Mouse (Mus musculus) adipose tissue, adult 10 weeks (tissue): ENCODE results near the gene Olfr557. TPM values are rescaled to one million over a fixed set of nuclear protein-coding genes. Genes with fewer than 3 reads are reported as not detected.

Experiments
- polyA plus RNA-seq: library from polyadenylated mRNA; stranded (reverse); fragments of 350-450 nt; fragmentation: Illumina TruSeq; extraction: RNeasy Lipid Tissue Mini Kit (QIAGEN cat#74804); gene quantifications from one replicate; pipeline ENCODE4 v1.2.3, GENCODE M21; 2014; ENCODE audit warnings: low read depth, low replicate concordance

The Olfr557 gene
- not detected for polyA plus RNA-seq

DNA sequence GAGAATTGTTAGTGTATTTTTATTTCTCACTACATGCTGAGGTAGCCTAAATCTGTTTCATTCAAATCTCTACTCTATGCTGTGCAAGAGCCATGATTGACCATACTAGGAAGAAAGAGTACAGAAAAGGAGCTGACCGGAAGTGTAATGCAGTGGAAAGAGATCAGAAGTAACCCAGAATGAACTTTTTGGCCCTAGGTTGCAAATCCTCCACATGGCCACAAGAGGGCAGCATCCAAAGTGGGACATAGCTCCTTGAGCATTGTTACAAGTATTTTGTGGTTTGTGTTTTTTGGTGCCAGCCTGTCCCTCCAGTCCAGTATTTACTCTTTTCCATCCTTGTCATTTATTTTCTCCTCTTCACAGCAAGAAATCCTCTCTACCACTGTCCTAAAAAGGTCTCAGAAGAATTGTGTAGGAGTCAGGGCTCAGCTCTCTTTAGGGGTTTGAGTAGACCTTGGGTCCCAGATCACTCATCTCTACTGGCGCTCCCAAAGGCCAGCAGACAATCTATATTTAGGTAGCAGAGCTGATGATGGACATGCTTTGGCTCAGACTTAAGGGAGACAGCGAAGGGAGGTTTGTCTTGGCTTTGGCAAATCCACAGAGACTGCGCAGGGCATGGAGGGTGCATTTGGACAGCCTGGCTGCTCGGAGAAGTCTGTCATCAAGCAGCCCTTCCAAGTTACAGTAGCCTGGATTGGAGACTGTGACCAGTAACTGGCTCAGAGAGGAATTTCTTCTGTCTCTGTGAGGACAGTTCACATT, at the start of gene Olfr557:
Gene Olfr557 (plus strand): TSS at position 553 of the 768 bp plus-strand sequence.

DNA sequence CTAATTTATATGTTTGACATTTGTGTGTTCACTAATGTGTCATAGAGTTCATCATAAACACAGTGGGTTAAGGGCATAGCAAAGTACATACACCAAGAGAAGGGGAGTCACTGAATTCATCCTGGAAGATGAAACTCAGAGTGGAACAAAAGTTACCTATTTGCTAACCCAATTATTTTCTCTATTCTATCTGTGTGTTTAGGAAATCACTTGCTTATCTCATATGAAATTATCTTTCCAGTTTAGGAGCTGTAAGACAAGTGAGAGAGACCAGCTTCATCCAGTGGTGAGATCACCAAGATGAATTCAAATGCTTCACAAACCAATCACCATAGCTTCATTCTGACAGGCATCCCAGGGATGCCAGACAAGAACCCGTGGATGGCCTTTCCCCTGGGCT, 37.2 kb upstream of the Olfr557 start, which contains the start of gene Olfr555:
Gene Olfr555 (plus strand): TSS at position 301 of the 400 bp plus-strand sequence.

DNA sequence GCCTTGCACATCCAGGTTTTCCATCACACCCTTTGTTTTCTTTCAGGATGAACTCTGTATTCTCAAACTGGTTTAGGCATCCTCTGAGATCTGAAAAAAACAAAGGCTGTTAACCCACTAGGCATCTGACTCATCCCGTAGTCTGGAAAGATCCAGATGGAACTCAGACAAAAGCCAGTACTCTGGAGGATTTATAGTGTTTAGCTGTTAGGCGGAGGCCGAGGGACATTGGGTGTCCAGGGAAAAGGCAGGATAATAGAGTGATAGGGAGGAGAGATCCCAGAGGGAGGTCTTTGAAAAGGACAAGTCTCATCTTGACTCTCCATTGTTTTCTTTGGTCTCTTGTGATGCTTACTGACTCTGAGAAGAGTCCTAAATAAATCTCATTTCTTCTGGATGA, 31.1 kb upstream of the Olfr557 start, which contains the start of gene Olfr556:
Gene Olfr556 (plus strand): TSS at position 301 of the 400 bp plus-strand sequence.

DNA sequence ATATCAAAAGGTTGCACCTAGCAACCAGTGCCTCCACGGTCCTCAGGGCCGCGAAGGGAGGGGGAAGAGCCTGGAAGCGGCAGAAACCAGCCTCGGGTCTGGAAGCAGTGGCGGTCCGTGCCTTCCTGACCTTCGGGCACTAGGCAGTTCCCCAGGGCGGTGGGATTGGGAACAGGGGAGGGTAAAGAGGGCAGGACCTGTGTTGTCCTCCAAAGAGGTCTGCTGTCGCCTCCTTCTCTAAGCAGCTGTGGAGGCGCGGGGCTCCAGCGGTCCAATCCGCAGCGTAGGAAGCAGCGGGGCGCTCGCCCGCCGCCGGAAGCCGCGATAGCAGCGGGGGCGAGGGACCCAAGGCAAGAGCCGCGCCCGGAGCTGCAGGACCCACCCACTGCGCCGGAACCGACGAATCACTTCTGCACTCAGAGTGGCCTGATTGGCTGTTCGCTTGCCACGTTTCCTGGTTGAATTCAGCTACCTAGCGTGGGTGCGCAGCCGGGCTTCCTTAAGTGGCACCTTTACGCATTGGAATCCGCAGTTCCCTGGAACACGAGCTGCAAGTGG, 8.7 kb upstream of the Olfr557 start, which contains the start of gene Trim68:
Gene Trim68 (minus strand): TSS at position 384 of the 558 bp plus-strand sequence.

DNA sequence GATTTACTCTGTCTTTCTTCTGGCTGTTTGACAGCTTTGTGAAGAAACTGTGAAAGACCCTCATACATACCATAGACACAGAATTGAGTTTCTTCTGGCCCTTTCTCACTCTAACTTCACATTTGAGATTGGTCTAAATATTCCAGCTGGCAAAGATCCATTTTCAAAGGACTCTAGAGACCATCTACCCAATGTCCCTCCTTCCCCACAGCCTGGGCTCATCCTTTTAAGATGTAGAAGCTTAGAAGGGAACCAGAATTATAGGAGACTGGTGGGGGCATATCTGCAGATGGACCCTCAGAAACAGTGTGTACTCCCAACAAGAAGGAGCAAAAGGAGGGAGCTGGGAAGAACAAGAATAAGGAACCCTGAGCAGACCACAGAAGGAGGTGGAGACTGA, 6.2 kb downstream of the Olfr557 start, which contains the start of gene Olfr558:
Gene Olfr558 (plus strand): TSS at position 301 of the 400 bp plus-strand sequence.

DNA sequence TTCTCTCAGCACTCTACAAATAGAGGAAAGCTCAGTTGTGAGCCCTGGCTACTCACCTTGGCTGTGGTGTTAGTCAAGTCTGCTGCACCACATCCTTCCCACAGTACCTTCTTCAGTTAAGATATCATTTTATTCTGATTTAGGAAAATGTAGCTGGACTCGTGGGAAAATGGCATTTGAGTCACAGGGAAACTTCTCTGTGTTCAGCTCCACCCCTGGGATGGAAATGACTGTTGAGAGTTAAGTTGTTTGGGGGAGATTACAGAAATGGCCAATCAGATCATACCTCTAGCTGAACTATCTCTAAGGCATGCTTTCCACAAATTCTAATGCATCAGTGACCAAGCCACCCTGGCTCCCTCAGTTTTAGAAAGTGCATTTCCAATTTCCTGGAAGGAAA, 23.3 kb downstream of the Olfr557 start, which contains the start of gene Olfr33:
Gene Olfr33 (minus strand): TSS at position 101 of the 400 bp plus-strand sequence.

DNA sequence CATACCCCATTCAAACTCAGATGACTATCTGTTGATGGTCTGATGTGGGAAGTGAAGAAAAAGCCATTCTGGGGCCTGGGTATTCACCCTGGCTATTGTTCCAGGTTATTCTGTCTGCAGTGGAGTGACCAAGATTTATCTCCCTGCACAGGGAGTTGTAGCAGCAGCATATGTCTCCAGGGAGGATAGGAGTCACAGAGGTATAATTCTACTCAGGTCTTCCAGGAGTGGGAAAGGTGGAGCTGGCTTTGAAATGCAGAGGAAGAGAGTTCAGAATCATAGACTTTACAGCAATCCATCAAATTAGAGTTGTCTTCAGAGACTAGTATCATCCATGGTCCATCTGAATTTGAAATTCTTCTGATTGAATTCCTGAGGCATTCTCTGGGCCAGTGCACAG, 31.7 kb downstream of the Olfr557 start, which contains the start of gene Olfr559:
Gene Olfr559 (minus strand): TSS at position 101 of the 400 bp plus-strand sequence.

Other genes with a start within 250 kb of the Olfr557 start
- gene Olfr543, start 214.2 kb upstream of the Olfr557 start, polyA plus RNA-seq: 0.56 TPM
- not detected for gene Olfr544, start 207.6 kb upstream of the Olfr557 start, polyA plus RNA-seq
- not detected for gene Olfr545, start 196.3 kb upstream of the Olfr557 start, polyA plus RNA-seq
- gene Olfr547, start 161.2 kb upstream of the Olfr557 start, polyA plus RNA-seq: not detected
- not detected for gene Olfr548-ps1, start 155.0 kb upstream of the Olfr557 start, polyA plus RNA-seq
- not detected for gene Olfr549, start 146.0 kb upstream of the Olfr557 start, polyA plus RNA-seq
- gene Trim21, start 130.4 kb upstream of the Olfr557 start, polyA plus RNA-seq: 11.5 TPM
- not detected for gene Olfr550, start 124.5 kb upstream of the Olfr557 start, polyA plus RNA-seq
- not detected for gene Olfr551, start 104.0 kb upstream of the Olfr557 start, polyA plus RNA-seq
- not detected for gene Olfr552, start 98.1 kb upstream of the Olfr557 start, polyA plus RNA-seq
- gene Olfr553, start 77.7 kb upstream of the Olfr557 start, polyA plus RNA-seq: not detected
- gene Olfr554, start 57.5 kb upstream of the Olfr557 start, polyA plus RNA-seq: not detected
- not detected for gene Olfr555, start 37.1 kb upstream of the Olfr557 start, polyA plus RNA-seq
- gene Olfr556, start 31.0 kb upstream of the Olfr557 start, polyA plus RNA-seq: not detected
- 32.3 TPM for gene Trim68, start 8.6 kb upstream of the Olfr557 start, polyA plus RNA-seq
- 1.8 TPM for gene Olfr558, start 6.3 kb downstream of the Olfr557 start, polyA plus RNA-seq
- not detected for gene Olfr33, start 23.2 kb downstream of the Olfr557 start, polyA plus RNA-seq
- gene Olfr559, start 31.6 kb downstream of the Olfr557 start, polyA plus RNA-seq: not detected
- not detected for gene Olfr560, start 63.5 kb downstream of the Olfr557 start, polyA plus RNA-seq
- 1.7 TPM for gene Olfr78, start 63.6 kb downstream of the Olfr557 start, polyA plus RNA-seq
- not detected for gene Olfr561, start 75.3 kb downstream of the Olfr557 start, polyA plus RNA-seq
- gene Olfr564, start 107.6 kb downstream of the Olfr557 start, polyA plus RNA-seq: not detected
- gene Olfr566, start 162.9 kb downstream of the Olfr557 start, polyA plus RNA-seq: not detected
- not detected for gene Olfr568, start 181.2 kb downstream of the Olfr557 start, polyA plus RNA-seq
- gene Olfr569, start 195.0 kb downstream of the Olfr557 start, polyA plus RNA-seq: not detected
- not detected for gene Olfr570, start 198.7 kb downstream of the Olfr557 start, polyA plus RNA-seq
- gene Olfr571, start 221.6 kb downstream of the Olfr557 start, polyA plus RNA-seq: not detected
- gene Olfr572, start 228.5 kb downstream of the Olfr557 start, polyA plus RNA-seq: not detected
- not detected for gene Olfr573-ps1, start 246.7 kb downstream of the Olfr557 start, polyA plus RNA-seq